Mouse (Mus musculus) liver, adult 2 months (tissue): ENCODE results near the gene Btbd8.

Source experiments
- CTCF ChIP-seq: fragments of 200-500 bp; IDR thresholded peaks from 2 replicates; pipeline ENCODE4 v1.5.1; 2011; ENCODE audit warnings: low read depth, low read length, control low read depth
- POLR2A ChIP-seq: fragments of 200-500 bp; IDR thresholded peaks from 2 replicates; pipeline ENCODE4 v1.6.1; 2011; ENCODE audit warnings: low read length, control low read depth; ENCODE audit not compliant: insufficient read depth; ENCODE audit errors: extremely low read depth

DNA sequence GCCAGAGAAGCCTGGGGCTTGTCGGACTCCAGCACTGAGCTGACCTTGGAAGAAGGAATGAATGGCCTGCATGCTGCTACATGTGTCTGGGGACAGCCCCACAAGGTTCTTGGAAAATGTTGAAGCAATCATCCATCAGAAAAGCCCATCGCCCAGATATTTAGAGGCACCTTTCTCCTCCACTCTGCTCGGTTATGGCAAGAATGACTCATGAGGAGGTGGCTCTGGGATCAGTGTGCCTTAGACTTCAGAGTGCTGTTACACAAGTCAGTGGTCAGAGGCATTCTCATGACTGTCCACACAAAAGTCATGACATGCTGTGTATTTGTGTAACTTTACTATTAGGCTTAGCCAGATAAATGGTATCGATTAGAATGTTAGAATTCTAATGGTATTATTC, 29.3 kb downstream of the Btbd8 start:
- no peak for TF ChIP-seq POLR2A
- TF ChIP-seq CTCF: no peak
